Mouse (Mus musculus) intestine, postnatal 0 days (tissue): ENCODE results near the gene Hectd1. TPM values are rescaled to one million over a fixed set of nuclear protein-coding genes. Genes with fewer than 3 reads are reported as not detected.

ENCODE experiments used
- ATAC-seq: fragments of 200-750 bp; cut with Nextera tagmentation; 2 replicates; pipeline ENCODE4 v1.8.0; 2017; ENCODE audit warnings: mild to moderate bottlenecking, moderate TSS enrichment, moderate library complexity
- H3K27ac ChIP-seq: fragments of 300-500 bp; sonication (generic); 2 replicates; pipeline ENCODE4 v1.5.1; 2014; ENCODE audit warnings: mild to moderate bottlenecking, low read depth, low read length, moderate library complexity
- H3K27me3 ChIP-seq: fragments of 300-500 bp; sonication (generic); replicated peaks from 2 replicates; pipeline ENCODE4 v1.6.1; 2014; ENCODE audit warnings: low read length, mixed read lengths; ENCODE audit not compliant: control insufficient read depth, insufficient read depth
- H3K36me3 ChIP-seq: fragments of 300-500 bp; sonication (generic); 2 replicates; pipeline ENCODE4 v1.6.1; 2014; ENCODE audit warnings: mild to moderate bottlenecking, moderate library complexity; ENCODE audit not compliant: control insufficient read depth, insufficient read depth
- H3K4me1 ChIP-seq: fragments of 300-500 bp; sonication (generic); replicated peaks from 2 replicates; pipeline ENCODE4 v1.6.1; 2014; ENCODE audit warnings: antibody characterized with exemption, low read length, mixed read lengths; ENCODE audit not compliant: control insufficient read depth, insufficient read depth
- H3K4me2 ChIP-seq: fragments of 300-500 bp; sonication (generic); replicated peaks from 2 replicates; pipeline ENCODE4 v1.6.1; 2014; ENCODE audit warnings: low read depth, mild to moderate bottlenecking, moderate library complexity
- H3K4me3 ChIP-seq: fragments of 300-500 bp; sonication (generic); 2 replicates; pipeline ENCODE4 v1.5.1; 2014; ENCODE audit warnings: low read depth, low read length
- H3K9ac ChIP-seq: fragments of 300-500 bp; sonication (generic); 2 replicates; pipeline ENCODE4 v1.6.1; 2014; ENCODE audit warnings: mild to moderate bottlenecking, low read depth, low read length
- H3K9me3 ChIP-seq: fragments of 300-500 bp; sonication (generic); 2 replicates; pipeline ENCODE4 v1.6.1; 2016; ENCODE audit warnings: mixed run types; ENCODE audit not compliant: control insufficient read depth
- CTCF ChIP-seq: sonication (generic); IDR thresholded peaks from 2 replicates; pipeline ENCODE4 v1.5.1; 2016; ENCODE audit warnings: low read depth, mild to moderate bottlenecking, control low read depth, antibody characterized with exemption, moderate library complexity
- WGBS: fragments of 180-500 bp; shearing (Covaris S2); extraction: QIAGEN DNeasy Blood & Tissue Kit; methylation state at CpG from one replicate; pipeline ENCODE4 v1.1.7; 2014; 5-methylcytosine and 5-hydroxymethylcytosine counted together
- polyA plus RNA-seq: library from polyadenylated mRNA; unstranded; fragments of >200 nt; fragmentation: Nextera tagmentation; extraction: Ambion mirVana; gene quantifications from 2 replicates; pipeline ENCODE4 v1.2.1, GENCODE M21; 2015

The Hectd1 gene
- polyA plus RNA-seq, 1 experiment from 2014 or later: 16.8 TPM

GRCm38 (mm10) chr12:51845261-51845660 is 15.9 kb upstream of the Hectd1 start:
- peaks cover 10% of the 10 kb centered on the region; the same call in 1 of the 2 replicates for H3K4me1 ChIP-seq
- TF ChIP-seq CTCF: no peak
- no peaks in the 10 kb centered on the region for H3K36me3 ChIP-seq
- H3K27ac ChIP-seq: no peak overlapping the region
- peak overlapping the region; percentile 47; the same call in 1 of the 2 replicates for H3K4me3 ChIP-seq
- no peaks in the 10 kb centered on the region for H3K9me3 ChIP-seq
- H3K4me2 ChIP-seq: peak overlapping the region; percentile 74
- ATAC-seq: peak; percentile 3; the same call in 1 of the 2 replicates
- no peak overlapping the region for H3K9ac ChIP-seq
- H3K27me3 ChIP-seq: no peaks in the 10 kb centered on the region
- WGBS: 36% methylated on average over 1 of the region's 1 CpGs

GRCm38 (mm10) chr12:51844771-51845256 is 15.5 kb upstream of the Hectd1 start:
- no peak for TF ChIP-seq CTCF

GRCm38 (mm10) chr12:51843576-51844520 is 14.5 kb upstream of the Hectd1 start:
- Histone ChIP-seq H3K9me3 (no peaks in the 10 kb centered on the region), H3K4me2 (peak overlapping the region; percentile 74), H3K4me3 (peak overlapping the region; percentile 47), H3K4me1 (peaks cover 10% of the 10 kb centered on the region; the same call in 1 of the 2 replicates), H3K27me3 (no peaks in the 10 kb centered on the region), H3K36me3 (no peaks in the 10 kb centered on the region), H3K9ac (0 out of 2 replicates have a peak overlapping the region, but pooled peaks have one; percentile 60), H3K27ac (peak overlapping the region; percentile 36; the same call in 1 of the 2 replicates)
- no peak for ATAC-seq
- no peak for TF ChIP-seq CTCF
- 31% methylated on average over 15 of the region's 15 CpGs for WGBS

More at GRCm38 (mm10) chr12:51844771-51845256, 15.5 kb upstream of the Hectd1 start:
- H3K36me3 ChIP-seq: no peaks in the 10 kb centered on the region
- H3K9ac ChIP-seq: peak overlapping the region; percentile 60; the same call in 1 of the 2 replicates
- WGBS: under 1% methylated on average over 17 of the region's 17 CpGs
- peak overlapping the region; percentile 47 for H3K4me3 ChIP-seq
- H3K4me1 ChIP-seq: peaks cover 10% of the 10 kb centered on the region; the same call in 1 of the 2 replicates
- H3K27ac ChIP-seq: peak overlapping the region; percentile 83
- peak overlapping the region; percentile 74 for H3K4me2 ChIP-seq
- no peaks in the 10 kb centered on the region for H3K27me3 ChIP-seq
- no peaks in the 10 kb centered on the region for H3K9me3 ChIP-seq
- ATAC-seq: peak; percentile 100

GRCm38 (mm10) chr12:51842081-51842864 is 12.9 kb upstream of the Hectd1 start:
- 74% methylated on average over 6 of the region's 6 CpGs for WGBS
- no peak overlapping the region for H3K4me3 ChIP-seq
- no peaks in the 10 kb centered on the region for H3K9me3 ChIP-seq
- ATAC-seq: no peak
- H3K4me2 ChIP-seq: no peak overlapping the region
- no peaks in the 10 kb centered on the region for H3K36me3 ChIP-seq
- no peak overlapping the region for H3K27ac ChIP-seq
- H3K27me3 ChIP-seq: no peaks in the 10 kb centered on the region
- H3K4me1 ChIP-seq: peaks cover 10% of the 10 kb centered on the region; the same call in 1 of the 2 replicates
- no peak for TF ChIP-seq CTCF
- H3K9ac ChIP-seq: no peak overlapping the region

- 90% methylated on average over 1 of the region's 1 CpGs for WGBS
- no peak overlapping the region for H3K27ac ChIP-seq
- no peak overlapping the region for H3K4me3 ChIP-seq
- no peak overlapping the region for H3K4me2 ChIP-seq
- peaks cover 10% of the 10 kb centered on the region; the same call in 1 of the 2 replicates for H3K4me1 ChIP-seq
- TF ChIP-seq CTCF: no peak
- no peaks in the 10 kb centered on the region for H3K9me3 ChIP-seq
- no peak for ATAC-seq
- no peaks in the 10 kb centered on the region for H3K36me3 ChIP-seq
- no peak overlapping the region for H3K9ac ChIP-seq
- H3K27me3 ChIP-seq: no peaks in the 10 kb centered on the region
Observed at GRCm38 (mm10) chr12:51839856-51840255, 10.5 kb upstream of the Hectd1 start.
